Mouse (Mus musculus): ENCODE measurements at regions not wholly inside any gene's neighbourhood (a gene's known extent, or its start where the extent isn't known, plus 50 kb on each side); places are given as distances from the start of the nearest gene placed in this dataset.

- TF ChIP-seq CTCF (IDR thresholded peaks at IDR 0.05; ENCODE audit: low read depth) = no peak
- TF ChIP-seq EP300 (optimal IDR thresholded peaks at IDR 0.05) = no peak
Measured at GRCm38 (mm10) chr5:45062567-45062966, 263.1 kb upstream of the Ldb2 start.

All from stomach, postnatal 0 days (tissue).